Mouse (Mus musculus) adipocyte (in vitro differentiated cells): ENCODE data around the gene Rora.

Experiments used
- DNase-seq: peaks from one replicate; pipeline ENCODE4 v3.0.0-alpha.2; 2016; ENCODE audit warnings: low spot score

Rora gene

DNA sequence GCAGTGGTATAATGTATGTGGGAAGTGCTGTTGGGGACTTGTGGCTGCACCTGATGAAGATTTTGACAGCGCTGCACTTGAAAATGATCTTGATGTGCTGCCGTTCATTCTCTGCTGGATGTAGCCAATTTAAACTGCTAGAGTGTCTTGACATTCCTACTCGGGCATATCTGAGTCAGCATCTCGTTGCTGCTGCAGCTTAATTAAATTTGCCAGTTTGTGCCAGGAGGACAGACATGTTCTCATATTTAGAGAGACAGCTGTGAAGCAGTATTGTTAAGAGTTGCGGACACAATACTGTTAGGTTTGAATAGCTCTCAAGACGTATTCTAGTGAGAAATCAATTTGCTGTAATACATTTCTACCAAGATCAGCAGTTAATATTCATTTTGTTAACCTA, 751.1 kb downstream of the Rora start:
- DNase-seq: no peak

DNA sequence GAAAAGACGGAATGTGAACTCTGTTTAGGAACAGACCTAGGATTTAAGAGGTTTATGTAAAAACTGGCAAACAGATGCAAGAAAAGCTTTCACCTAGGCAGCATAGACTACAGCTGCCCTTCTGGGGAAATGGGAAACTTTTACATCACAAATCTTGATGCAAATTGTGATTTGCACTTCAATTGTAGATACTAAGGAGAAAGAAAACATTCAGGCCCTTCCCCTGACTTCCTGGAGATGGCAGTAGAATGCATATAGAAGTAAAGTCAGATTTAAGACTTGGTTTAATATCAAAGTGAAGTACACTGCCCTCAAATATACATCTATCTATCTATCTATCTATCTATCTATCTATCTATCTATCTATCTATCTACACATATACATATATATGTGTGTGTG, 765.9 kb downstream of the Rora start:
- DNase-seq: peak; percentile 53

DNA sequence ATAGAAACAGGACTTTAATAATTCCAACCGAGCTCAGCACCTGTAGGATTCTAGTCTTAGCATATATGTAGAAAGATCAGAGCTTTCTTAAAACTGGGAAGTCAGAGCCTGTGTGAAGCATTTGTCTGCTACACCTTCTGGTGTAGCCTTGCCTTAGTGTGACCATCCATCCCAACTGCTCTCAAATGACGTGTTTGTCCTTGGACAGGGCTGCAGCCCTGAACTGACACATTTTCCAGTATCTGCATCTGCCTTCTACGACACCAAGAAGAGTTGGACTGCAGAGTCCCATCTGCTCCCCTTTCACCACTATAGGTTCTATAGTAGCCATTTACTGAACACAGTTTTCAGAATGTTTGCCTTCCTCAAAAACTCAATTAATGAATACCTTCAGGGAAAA, 776.9 kb downstream of the Rora start:
- DNase-seq: no peak

DNA sequence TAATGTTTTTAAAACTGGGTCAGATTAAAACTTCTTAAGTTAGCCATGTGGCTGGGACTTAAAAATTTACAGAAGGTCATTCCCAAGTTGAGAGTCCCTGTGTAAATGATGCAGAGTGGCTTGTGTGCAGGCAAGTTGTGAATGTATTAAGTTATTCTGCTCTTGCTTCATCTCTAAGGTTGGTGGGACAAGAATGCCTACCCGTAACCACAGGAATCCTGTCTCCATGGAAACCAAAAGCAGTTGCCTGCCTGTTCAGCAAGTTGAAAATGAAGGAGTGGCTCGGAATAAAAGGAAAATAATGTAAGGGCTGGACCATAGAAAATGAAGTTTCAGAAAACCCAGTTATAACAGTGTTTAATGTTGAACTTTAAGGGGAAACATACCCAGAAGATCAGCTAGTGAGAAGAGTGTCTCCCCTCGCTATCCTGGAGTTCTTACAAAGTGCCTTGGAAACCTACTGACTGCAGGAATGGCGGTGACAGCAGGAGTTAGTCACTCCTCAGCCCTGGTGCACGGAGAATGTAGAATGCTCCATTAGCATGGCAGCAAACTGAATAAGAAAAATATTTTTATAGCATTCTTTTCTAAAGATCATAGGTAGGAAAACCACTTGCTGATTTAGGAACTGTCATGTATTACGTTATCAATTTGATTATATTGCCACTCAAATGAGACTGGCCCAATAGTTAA, 778.4 kb downstream of the Rora start:
- DNase-seq: peak; percentile 44

DNA sequence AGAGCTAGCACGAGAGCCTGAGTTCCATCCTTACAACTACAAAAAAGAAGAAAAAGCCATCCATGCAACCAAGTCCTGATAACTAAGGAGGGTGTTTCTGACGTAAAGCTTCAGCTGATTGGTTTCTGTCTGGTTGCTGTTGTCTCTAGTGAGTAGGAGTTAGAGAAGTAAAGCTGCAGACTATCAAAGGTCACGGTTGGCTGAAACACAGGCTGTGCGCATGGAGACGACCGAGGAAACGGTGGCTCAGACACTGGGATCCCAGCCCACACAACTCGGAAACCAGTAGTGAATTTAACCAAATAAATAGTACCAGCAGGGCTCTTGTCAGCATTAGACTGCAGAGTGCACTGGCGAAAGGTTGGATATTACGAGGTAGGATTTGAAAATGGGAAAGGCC, 781.6 kb downstream of the Rora start:
- DNase-seq: no peak

DNA sequence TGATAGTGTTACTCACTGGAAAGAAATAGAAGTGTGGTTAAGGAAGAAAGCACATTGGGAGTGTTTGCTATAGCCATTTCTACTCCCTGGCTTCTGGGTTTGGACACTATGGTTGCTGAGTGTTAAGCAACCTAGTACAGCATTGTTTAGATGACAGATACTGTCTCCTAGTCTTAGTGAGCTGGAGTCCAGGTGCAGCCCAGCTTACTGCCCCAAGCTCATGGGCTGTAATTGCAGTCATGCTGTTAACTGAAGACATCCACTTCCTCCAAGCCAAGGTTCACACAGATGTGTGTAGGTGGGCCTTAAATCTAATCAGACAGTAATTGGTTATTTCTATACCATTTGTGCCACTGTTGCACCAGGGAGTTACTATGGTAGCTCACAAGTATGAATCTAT, 782.1 kb downstream of the Rora start:
- DNase-seq: no peak
